Mouse (Mus musculus) hindbrain, embryonic 14.5 days (tissue): ENCODE measurements at regions not wholly inside any gene's neighbourhood (a gene's known extent, or its start where the extent isn't known, plus 50 kb on each side); places are given as distances from the start of the nearest gene placed in this dataset.

ENCODE experiments used
- ATAC-seq: fragments of 200-750 bp; cut with Nextera tagmentation; 2 replicates; pipeline ENCODE4 v1.8.0; 2017; ENCODE audit warnings: moderate number of reproducible peaks, mild to moderate bottlenecking, moderate TSS enrichment, moderate library complexity; ENCODE audit not compliant: low FRiP score
- DNase-seq: peaks from one replicate; pipeline ENCODE4 v3.0.0-alpha.2; 2015; ENCODE audit warnings: low spot score
- H3K27ac ChIP-seq: fragments of 300-500 bp; sonication (generic); 2 replicates; pipeline ENCODE4 v1.5.1; 2014; ENCODE audit warnings: mild to moderate bottlenecking, moderate library complexity
- H3K27me3 ChIP-seq: fragments of 300-500 bp; sonication (generic); 2 replicates; pipeline ENCODE4 v1.6.1; 2014; ENCODE audit warnings: mild to moderate bottlenecking, low read length, mixed read lengths; ENCODE audit not compliant: control insufficient read depth, insufficient read depth
- H3K36me3 ChIP-seq: fragments of 300-500 bp; sonication (generic); replicated peaks from 2 replicates; pipeline ENCODE4 v1.6.1; 2014; ENCODE audit not compliant: control insufficient read depth, insufficient read depth
- H3K4me1 ChIP-seq: fragments of 300-500 bp; sonication (generic); replicated peaks from 2 replicates; pipeline ENCODE4 v1.6.1; 2014; ENCODE audit warnings: antibody characterized with exemption, low read length, mixed read lengths; ENCODE audit not compliant: control insufficient read depth, insufficient read depth
- H3K4me2 ChIP-seq: fragments of 300-500 bp; sonication (generic); replicated peaks from 2 replicates; pipeline ENCODE4 v1.6.1; 2014; ENCODE audit warnings: mild to moderate bottlenecking, moderate library complexity
- H3K4me3 ChIP-seq: fragments of 300-500 bp; sonication (generic); replicated peaks from 2 replicates; pipeline ENCODE4 v1.5.1; 2014; ENCODE audit warnings: mild to moderate bottlenecking, low read length
- H3K9ac ChIP-seq: fragments of 300-500 bp; sonication (generic); 2 replicates; pipeline ENCODE4 v1.6.1; 2014
- H3K9me3 ChIP-seq: fragments of 300-500 bp; sonication (generic); 2 replicates; pipeline ENCODE4 v1.6.1; 2016; ENCODE audit warnings: low read length; ENCODE audit not compliant: control insufficient read depth
- WGBS: fragments of 180-500 bp; shearing (Covaris S2); extraction: QIAGEN DNeasy Blood & Tissue Kit; methylation state at CpG from one replicate; pipeline ENCODE4 v1.1.7; 2014; 5-methylcytosine and 5-hydroxymethylcytosine counted together

DNA sequence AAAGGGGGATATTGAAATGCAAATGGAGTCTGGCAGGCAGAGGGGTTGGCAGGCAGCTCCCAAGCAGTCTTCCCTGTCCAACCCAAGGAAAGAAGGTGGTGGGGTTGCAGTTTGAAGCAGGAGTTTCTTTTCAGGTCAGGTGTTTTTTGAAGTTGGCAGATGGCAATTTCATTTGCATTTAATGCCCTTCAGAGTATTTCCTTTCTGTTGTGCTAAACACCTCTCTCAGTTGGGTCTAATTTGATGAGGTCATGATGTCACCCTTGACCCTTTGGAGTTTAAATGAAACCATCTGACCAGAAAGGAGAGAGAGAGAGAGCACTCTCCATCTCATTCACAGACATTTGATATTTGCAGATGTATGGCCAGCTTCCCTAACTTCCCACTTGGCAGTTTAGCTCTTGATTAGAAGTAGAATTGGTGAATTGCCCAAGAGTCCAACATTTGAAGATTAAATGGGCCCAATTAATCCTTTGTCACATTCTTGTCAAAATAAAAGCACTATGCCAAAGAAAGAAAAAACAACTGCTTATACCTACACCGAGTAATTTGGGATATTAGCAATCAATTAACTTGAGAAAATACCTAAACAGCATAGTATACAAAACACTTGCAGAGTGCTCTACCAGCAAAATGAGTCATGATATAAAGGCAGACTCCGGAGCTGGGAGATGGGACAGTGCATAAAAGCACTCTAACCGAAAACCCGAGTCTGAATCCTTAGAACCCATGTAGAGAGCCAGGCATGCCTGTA lies 111.8 kb upstream of the Rab11fip2 start:
- H3K4me2 ChIP-seq = no peak overlapping the region
- H3K4me3 ChIP-seq = no peak overlapping the region
- no peaks in the 10 kb centered on the region for H3K36me3 ChIP-seq
- no peaks in the 10 kb centered on the region for H3K4me1 ChIP-seq
- no peaks in the 10 kb centered on the region for H3K9me3 ChIP-seq
- DNase-seq = no peak
- no peak overlapping the region for H3K9ac ChIP-seq
- WGBS = 78% methylated on average over 4 of the region's 4 CpGs
- H3K27ac ChIP-seq = no peak overlapping the region
- H3K27me3 ChIP-seq = no peaks in the 10 kb centered on the region
- ATAC-seq = no peak

DNA sequence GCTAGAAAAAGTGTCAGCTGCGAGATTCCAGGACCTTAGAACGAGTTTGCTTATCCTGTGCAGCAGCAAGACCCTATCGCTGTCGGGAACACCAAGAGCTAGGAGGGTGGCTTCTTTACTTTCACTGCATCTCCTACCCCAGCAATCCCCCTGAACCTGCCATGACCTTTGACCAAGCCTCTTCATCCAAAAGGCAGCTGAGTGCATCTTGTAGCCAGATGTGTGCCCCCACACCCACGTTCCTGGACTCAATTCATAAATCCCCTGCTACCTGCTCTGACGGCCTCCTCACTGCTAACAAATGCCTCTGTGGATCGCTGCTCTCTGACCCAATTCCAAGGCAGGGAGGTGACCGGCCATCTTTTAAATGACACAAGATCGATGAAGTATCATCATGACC lies 107.7 kb upstream of the Rab11fip2 start:
- H3K4me3 ChIP-seq = no peak overlapping the region
- H3K4me1 ChIP-seq = no peaks in the 10 kb centered on the region
- no peaks in the 10 kb centered on the region for H3K27me3 ChIP-seq
- no peak for DNase-seq
- H3K9me3 ChIP-seq = no peaks in the 10 kb centered on the region
- WGBS = 84% methylated on average over 9 of the region's 9 CpGs
- no peak for ATAC-seq
- H3K4me2 ChIP-seq = no peak overlapping the region
- no peaks in the 10 kb centered on the region for H3K36me3 ChIP-seq
- H3K27ac ChIP-seq = no peak overlapping the region
- H3K9ac ChIP-seq = no peak overlapping the region

GRCm38 (mm10) chr19:60040721-60041120 lies 97.3 kb upstream of the Rab11fip2 start:
- Histone ChIP-seq H3K9me3 (no peaks in the 10 kb centered on the region), H3K4me1 (no peaks in the 10 kb centered on the region), H3K36me3 (no peaks in the 10 kb centered on the region), H3K27me3 (no peaks in the 10 kb centered on the region), H3K4me2 (no peak overlapping the region), H3K4me3 (no peak overlapping the region), H3K9ac (no peak overlapping the region), H3K27ac (no peak overlapping the region)
- DNase-seq = no peak
- no peak for ATAC-seq

- H3K9me3 ChIP-seq = no peaks in the 10 kb centered on the region
- no peak overlapping the region for H3K27ac ChIP-seq
- no peak for DNase-seq
- H3K4me2 ChIP-seq = no peak overlapping the region
- H3K27me3 ChIP-seq = no peaks in the 10 kb centered on the region
- H3K4me1 ChIP-seq = 0 out of 2 replicates have a peak, but pooled peaks cover 4% of the 10 kb centered on the region
- 88% methylated on average over 2 of the region's 2 CpGs for WGBS
- no peaks in the 10 kb centered on the region for H3K36me3 ChIP-seq
- H3K4me3 ChIP-seq = no peak overlapping the region
- no peak overlapping the region for H3K9ac ChIP-seq
- no peak for ATAC-seq
Observed at GRCm38 (mm10) chr19:60032667-60033066, 89.2 kb upstream of the Rab11fip2 start.

DNA sequence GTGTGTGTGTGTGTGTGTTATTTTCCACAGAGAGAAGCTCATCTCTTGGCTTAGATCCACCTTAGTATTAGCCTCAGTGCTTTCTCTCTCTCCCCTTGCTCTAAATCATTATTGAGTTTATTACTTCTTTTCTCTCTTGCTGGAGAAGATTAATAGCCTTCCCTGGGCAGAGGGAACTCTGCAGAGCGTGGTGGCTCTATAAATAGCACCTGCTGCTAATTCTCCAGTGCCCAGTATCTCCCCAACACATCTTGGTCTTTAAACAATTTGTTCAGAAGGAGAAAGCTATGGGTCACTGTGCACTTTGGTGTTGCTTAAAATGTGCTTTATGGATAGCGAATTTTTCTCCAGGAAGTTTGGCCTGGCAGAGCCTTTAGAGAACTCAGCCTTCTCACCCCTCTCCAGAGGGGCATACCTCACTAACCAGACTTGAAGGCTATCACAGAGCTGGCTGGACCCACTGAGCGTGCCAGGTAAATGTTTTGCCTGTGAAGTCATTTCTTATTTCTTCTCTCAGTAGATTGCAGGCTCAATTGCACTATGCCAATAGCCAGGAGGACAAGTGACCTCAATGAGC lies 86.8 kb upstream of the Rab11fip2 start:
- ATAC-seq (no peak), DNase-seq (no peak)
- H3K4me1 ChIP-seq = 0 out of 2 replicates have a peak, but pooled peaks cover 4% of the 10 kb centered on the region
- peak overlapping the region; percentile 20; the same call in 1 of the 2 replicates for H3K27ac ChIP-seq
- H3K4me3 ChIP-seq = no peak overlapping the region
- H3K9ac ChIP-seq = no peak overlapping the region
- H3K9me3 ChIP-seq = no peaks in the 10 kb centered on the region
- H3K4me2 ChIP-seq = no peak overlapping the region
- no peaks in the 10 kb centered on the region for H3K36me3 ChIP-seq
- 64% methylated on average over 3 of the region's 3 CpGs for WGBS
- no peaks in the 10 kb centered on the region for H3K27me3 ChIP-seq

DNA sequence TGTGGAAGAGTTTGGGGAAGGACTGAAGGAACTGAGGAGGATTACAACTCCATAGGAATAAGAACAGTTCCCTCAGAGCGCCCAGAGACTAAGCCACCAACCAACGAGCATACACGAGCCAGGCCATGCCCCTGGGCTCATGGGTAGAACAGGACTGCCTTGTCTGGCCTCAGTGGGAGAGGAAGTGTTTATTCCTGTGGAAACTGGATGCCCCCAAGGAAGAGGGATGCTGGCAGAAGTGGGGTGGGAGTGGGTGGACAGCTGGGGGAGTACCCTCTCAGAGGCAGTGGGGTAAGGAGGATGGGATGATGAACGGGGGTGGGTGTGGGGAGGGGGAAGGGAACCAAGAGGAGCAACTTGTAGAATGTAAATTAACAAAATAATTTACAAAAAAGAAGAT lies 86.3 kb upstream of the Rab11fip2 start:
- Histone ChIP-seq H3K4me3 (no peak overlapping the region), H3K4me2 (no peak overlapping the region), H3K27me3 (no peaks in the 10 kb centered on the region), H3K36me3 (no peaks in the 10 kb centered on the region), H3K4me1 (0 out of 2 replicates have a peak, but pooled peaks cover 4% of the 10 kb centered on the region), H3K27ac (no peak overlapping the region), H3K9me3 (no peaks in the 10 kb centered on the region), H3K9ac (no peak overlapping the region)
- ATAC-seq (no peak), DNase-seq (no peak)
- WGBS = 89% methylated on average over 4 of the region's 4 CpGs

DNA sequence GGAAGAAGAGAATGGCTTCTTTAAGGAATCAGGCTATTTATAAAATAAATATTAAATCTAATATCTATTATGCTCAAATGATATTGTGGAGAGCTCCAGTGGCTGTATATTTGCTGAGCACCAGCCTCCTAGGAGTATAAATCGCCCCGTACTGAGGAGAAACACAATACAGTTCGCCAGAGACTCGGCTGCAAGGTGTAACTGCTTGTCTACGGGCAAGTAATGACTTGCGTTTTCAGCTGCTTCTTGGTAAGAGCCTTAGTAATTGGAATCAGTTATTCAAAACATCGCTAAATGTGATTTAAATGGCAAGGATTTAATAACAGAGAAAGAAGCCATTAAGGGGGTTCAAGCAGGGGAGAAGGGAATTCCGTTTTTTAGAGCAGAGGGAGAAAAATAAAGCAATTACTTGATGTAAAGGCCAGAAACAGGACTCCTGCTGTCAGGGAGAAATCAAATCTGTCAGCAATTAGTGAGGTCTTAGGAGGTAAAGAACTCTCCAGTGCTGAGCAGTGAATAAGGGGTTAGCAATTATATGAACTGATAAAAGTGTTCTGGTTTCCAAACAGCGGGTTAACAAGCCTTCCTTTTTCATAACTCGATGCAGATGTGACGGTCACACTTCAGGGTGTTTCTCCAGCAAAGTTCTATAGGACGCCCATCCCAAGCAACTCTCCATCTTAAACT lies 72.3 kb upstream of the Rab11fip2 start:
- Histone ChIP-seq H3K4me1 (0 out of 2 replicates have a peak, but pooled peaks cover 3% of the 10 kb centered on the region), H3K9me3 (0 out of 2 replicates have a peak, but pooled peaks cover 3% of the 10 kb centered on the region), H3K27me3 (no peaks in the 10 kb centered on the region), H3K36me3 (no peaks in the 10 kb centered on the region), H3K9ac (no peak overlapping the region), H3K4me3 (no peak overlapping the region), H3K27ac (no peak overlapping the region), H3K4me2 (peak overlapping the region; percentile 10)
- ATAC-seq = no peak; the same call in 1 of the 2 replicates
- no peak for DNase-seq
- WGBS = 41% methylated on average over 12 of the region's 12 CpGs

DNA sequence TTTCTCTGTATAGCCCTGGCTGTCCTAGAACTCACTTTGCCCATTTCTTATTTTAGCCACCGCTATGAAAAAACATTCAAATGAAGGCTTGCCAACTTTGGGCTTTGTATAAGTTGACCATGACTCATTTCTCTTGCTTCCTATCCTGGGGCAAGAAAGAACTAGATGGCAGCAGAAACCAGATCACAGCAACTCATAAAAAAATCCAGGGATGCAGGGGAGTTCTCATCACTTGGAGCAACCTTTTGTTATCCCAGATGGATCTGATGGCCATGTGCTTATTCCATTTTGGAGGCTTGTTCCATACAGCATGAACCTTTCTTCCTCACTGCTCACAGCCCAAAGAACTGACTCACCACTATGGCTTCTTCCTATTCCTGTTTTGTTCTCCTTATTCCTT lies 52.1 kb upstream of the Rab11fip2 start:
- Histone ChIP-seq H3K9me3 (no peaks in the 10 kb centered on the region), H3K9ac (no peak overlapping the region), H3K27ac (no peak overlapping the region), H3K4me3 (no peak overlapping the region), H3K4me1 (no peaks in the 10 kb centered on the region), H3K27me3 (no peaks in the 10 kb centered on the region), H3K36me3 (no peaks in the 10 kb centered on the region), H3K4me2 (no peak overlapping the region)
- no peak for DNase-seq
- ATAC-seq = no peak
- WGBS = 89% methylated on average over 1 of the region's 1 CpGs
